Mouse (Mus musculus) thymus, adult 2 months (tissue): ENCODE measurements at regions not wholly inside any gene's neighbourhood (a gene's known extent, or its start where the extent isn't known, plus 50 kb on each side); places are given as distances from the start of the nearest gene placed in this dataset.

Source experiments
- DNase-seq: peaks from one replicate; pipeline ENCODE4 v3.0.0; 2021
- H3K27ac ChIP-seq: fragments of 200-500 bp; 2 replicates; pipeline ENCODE4 v1.5.1; 2012; ENCODE audit warnings: low read length, control low read depth; ENCODE audit not compliant: control insufficient read depth, insufficient read depth
- H3K27me3 ChIP-seq: fragments of 200-500 bp; 2 replicates; pipeline ENCODE4 v1.6.1; 2012; ENCODE audit warnings: mild to moderate bottlenecking, low read length, moderate library complexity, mixed read lengths; ENCODE audit not compliant: control insufficient read depth, insufficient read depth
- H3K36me3 ChIP-seq: fragments of 200-500 bp; 2 replicates; pipeline ENCODE4 v1.6.1; 2012; ENCODE audit warnings: mild to moderate bottlenecking, low read length, moderate library complexity; ENCODE audit not compliant: control insufficient read depth, insufficient read depth
- H3K4me1 ChIP-seq: fragments of 200-500 bp; replicated peaks from 2 replicates; pipeline ENCODE4 v1.6.1; 2012; ENCODE audit warnings: low read length; ENCODE audit not compliant: control insufficient read depth, insufficient read depth
- H3K4me3 ChIP-seq: fragments of 200-500 bp; 2 replicates; pipeline ENCODE4 v1.5.1; 2012; ENCODE audit warnings: mild to moderate bottlenecking, low read length, control low read depth, moderate library complexity; ENCODE audit not compliant: control insufficient read depth, insufficient read depth
- CTCF ChIP-seq: fragments of 200-500 bp; IDR thresholded peaks from 2 replicates; pipeline ENCODE4 v1.5.1; 2012; ENCODE audit warnings: mild to moderate bottlenecking, control low read depth, low read length, moderate library complexity, borderline replicate concordance; ENCODE audit not compliant: control insufficient read depth, poor library complexity, insufficient read depth; ENCODE audit errors: extremely low read depth
- POLR2A ChIP-seq: fragments of 200-500 bp; IDR thresholded peaks from 2 replicates; pipeline ENCODE4 v1.6.1; 2012; ENCODE audit warnings: mild to moderate bottlenecking, low read length, control low read depth, moderate library complexity; ENCODE audit not compliant: control insufficient read depth, poor library complexity, insufficient read depth; ENCODE audit errors: extremely low read depth
- WGBS: fragments of 180-500 bp; shearing (Covaris S2); methylation state at CpG from one replicate; pipeline ENCODE4 v1.1.7; 2018; 5-methylcytosine and 5-hydroxymethylcytosine counted together

DNA sequence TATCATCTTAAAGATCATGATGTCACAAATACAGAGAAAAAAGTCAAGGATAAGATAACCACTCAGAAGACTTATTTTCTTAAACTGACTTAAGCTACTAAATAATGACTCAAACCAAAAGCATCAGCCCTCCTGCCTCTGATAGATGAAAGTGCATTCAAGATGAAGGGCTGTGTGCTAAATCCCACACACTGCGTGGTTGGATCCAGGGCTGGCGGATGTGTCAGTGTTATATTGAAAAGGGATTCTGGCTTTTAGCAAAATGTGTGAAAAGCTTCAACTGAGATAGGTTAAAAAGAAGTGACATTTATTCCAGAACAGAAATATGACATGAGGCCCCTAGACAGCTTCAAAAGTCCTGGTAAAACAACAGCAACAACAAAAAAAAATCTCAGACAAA lies 245.7 kb upstream of the Sphkap start:
- H3K4me1 ChIP-seq, result no peaks in the 10 kb centered on the region
- no peak overlapping the region for H3K4me3 ChIP-seq
- H3K27me3 ChIP-seq, result no peaks in the 10 kb centered on the region
- DNase-seq, result no peak
- no peaks in the 10 kb centered on the region for H3K36me3 ChIP-seq
- whole genome bisulfite sequencing, result 93% methylated on average over 2 of the region's 2 CpGs
- TF ChIP-seq CTCF (no peak), POLR2A (no peak)
- H3K27ac ChIP-seq, result no peak overlapping the region

DNA sequence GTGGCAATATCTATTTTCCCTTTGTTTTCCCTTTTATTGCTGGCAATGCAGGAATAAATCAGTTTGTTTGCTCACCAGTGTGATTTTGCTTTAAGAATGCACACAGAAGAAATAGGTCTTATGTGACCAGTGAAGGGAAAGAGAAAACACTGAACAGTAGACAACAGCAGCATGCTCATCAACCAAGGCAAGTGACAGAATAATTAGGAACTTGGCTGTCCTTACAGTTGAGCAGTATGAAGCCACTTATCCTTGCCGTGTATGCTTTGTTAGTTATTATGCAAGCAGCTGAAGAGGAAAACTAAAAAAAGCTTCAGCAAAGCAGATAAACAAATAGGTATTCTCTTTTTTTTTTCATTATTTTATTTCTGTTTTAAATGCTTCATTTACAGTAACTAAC lies 237.6 kb upstream of the Sphkap start:
- no peak overlapping the region for H3K27ac ChIP-seq
- 91% methylated on average over 1 of the region's 1 CpGs for WGBS
- no peaks in the 10 kb centered on the region for H3K4me1 ChIP-seq
- TF ChIP-seq POLR2A, result no peak
- no peak for TF ChIP-seq CTCF
- no peaks in the 10 kb centered on the region for H3K36me3 ChIP-seq
- H3K4me3 ChIP-seq, result no peak overlapping the region
- no peak for DNase-seq
- H3K27me3 ChIP-seq, result no peaks in the 10 kb centered on the region

DNA sequence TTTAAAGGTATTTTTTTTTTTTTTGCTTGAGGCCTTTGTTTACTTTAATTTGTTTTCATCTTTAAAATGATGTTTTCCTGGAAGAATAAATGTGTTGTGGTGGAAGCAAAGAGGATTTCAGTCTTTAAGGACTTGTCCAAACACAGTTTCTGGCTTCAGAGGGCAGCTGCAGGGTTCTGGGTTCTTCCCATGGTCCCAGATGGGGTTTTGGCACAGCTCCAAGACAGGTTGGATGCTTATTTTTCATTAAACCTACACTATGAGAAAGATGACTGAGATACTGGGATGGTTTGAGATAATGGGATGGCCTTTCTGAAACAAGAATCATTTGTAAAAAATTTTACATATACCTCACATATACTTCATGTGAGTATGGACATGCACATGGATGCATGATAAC lies 234.7 kb upstream of the Sphkap start:
- no peaks in the 10 kb centered on the region for H3K4me1 ChIP-seq
- H3K27me3 ChIP-seq, result no peaks in the 10 kb centered on the region
- H3K4me3 ChIP-seq, result no peak overlapping the region
- no peak overlapping the region for H3K27ac ChIP-seq
- H3K36me3 ChIP-seq, result no peaks in the 10 kb centered on the region
- DNase-seq, result no peak
- no peak for TF ChIP-seq POLR2A
- no peak for TF ChIP-seq CTCF

DNA sequence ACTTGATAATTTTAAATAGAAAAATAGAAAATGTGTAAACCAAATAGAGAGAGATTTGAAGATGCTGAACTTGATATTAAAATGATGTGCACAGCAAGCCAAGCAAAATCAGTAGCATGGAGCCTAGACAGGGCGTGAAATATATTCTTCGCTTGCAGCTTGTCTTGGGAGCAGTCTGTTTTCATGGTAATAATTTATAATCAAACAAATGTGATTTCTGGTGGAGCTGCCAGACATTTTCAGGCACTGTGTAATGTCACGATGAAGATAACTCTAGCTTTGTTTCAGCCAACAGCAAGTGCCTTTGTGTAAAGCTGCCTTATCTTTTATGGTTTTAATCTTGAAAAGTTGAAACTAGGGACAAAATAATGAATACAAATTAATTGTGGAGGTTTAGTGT lies 228.1 kb upstream of the Sphkap start:
- TF ChIP-seq POLR2A, result no peak
- TF ChIP-seq CTCF, result no peak
- no peaks in the 10 kb centered on the region for H3K27me3 ChIP-seq
- H3K36me3 ChIP-seq, result no peaks in the 10 kb centered on the region
- DNase-seq, result no peak
- 88% methylated on average over 3 of the region's 3 CpGs for WGBS
- H3K4me3 ChIP-seq, result no peak overlapping the region
- no peak overlapping the region for H3K27ac ChIP-seq
- no peaks in the 10 kb centered on the region for H3K4me1 ChIP-seq

DNA sequence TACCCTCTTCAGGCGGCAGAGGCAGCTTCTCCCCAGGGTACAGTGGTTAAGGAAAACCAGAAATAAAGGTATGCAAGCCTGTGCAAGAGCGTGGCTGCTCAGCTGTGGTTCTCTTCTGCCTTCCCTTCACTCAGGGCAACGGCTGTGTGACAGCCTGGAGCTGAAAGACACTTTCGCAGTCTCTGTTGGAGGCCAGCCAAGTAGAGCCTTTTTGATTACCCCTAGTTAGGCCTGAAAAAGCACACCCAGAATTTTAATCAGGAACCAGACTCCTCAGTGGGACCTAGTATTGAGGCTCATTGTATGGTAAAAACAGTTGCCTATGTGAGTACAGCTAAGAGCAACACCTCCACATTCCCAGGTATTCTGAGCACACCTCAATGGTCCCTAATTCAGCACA lies 223.8 kb upstream of the Sphkap start:
- WGBS, result 79% methylated on average over 4 of the region's 4 CpGs
- no peak for TF ChIP-seq POLR2A
- TF ChIP-seq CTCF, result no peak
- no peak for DNase-seq
- Histone ChIP-seq H3K4me1 (no peaks in the 10 kb centered on the region), H3K4me3 (no peak overlapping the region), H3K27me3 (no peaks in the 10 kb centered on the region), H3K27ac (no peak overlapping the region), H3K36me3 (no peaks in the 10 kb centered on the region)

DNA sequence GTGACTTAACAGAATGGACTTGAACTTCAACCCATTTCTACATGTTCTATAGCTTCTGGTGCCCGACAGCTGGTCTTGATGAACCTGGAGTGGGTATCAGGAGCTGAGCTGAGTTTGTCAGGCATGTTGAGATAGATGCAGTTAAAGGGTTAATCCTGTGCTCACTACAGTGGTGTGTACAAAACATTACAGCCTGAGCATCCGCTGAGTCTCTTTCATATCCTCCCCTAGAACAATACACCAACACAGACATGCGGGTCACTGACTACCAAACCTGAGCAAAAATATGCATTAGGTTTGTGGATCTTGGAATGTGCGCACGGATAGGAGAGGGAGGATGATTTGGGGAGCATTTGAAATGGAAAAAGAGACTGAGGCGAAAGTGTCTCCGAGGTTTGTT lies 223.4 kb upstream of the Sphkap start:
- DNase-seq, result no peak
- TF ChIP-seq POLR2A (no peak), CTCF (no peak)
- Histone ChIP-seq H3K27ac (no peak overlapping the region), H3K4me1 (no peaks in the 10 kb centered on the region), H3K27me3 (no peaks in the 10 kb centered on the region), H3K36me3 (no peaks in the 10 kb centered on the region), H3K4me3 (no peak overlapping the region)
- WGBS, result 86% methylated on average over 7 of the region's 7 CpGs

DNA sequence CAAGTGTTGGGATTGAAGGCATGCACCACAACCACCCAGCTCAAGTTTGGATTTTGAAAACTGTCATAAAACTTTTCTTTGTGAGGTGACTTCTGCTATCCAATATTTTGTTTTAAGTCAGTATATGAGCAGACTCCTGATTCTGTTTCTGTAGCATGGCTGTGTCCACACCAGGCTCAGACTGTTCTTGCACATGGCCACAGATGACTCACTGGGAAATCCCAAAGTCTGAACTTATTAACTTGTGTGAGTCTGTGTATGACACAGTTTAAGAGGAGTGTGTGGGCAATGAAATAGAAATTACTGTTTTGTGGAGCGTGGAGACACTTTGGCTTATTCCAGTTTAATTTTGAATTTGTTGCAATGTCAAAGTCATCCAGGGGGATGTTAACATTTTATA lies 179.3 kb upstream of the Sphkap start:
- no peak overlapping the region for H3K4me3 ChIP-seq
- H3K36me3 ChIP-seq, result no peaks in the 10 kb centered on the region
- no peak overlapping the region for H3K27ac ChIP-seq
- no peak for DNase-seq
- TF ChIP-seq POLR2A (no peak), CTCF (no peak)
- H3K4me1 ChIP-seq, result no peaks in the 10 kb centered on the region
- WGBS, result 95% methylated on average over 1 of the region's 1 CpGs
- no peaks in the 10 kb centered on the region for H3K27me3 ChIP-seq

DNA sequence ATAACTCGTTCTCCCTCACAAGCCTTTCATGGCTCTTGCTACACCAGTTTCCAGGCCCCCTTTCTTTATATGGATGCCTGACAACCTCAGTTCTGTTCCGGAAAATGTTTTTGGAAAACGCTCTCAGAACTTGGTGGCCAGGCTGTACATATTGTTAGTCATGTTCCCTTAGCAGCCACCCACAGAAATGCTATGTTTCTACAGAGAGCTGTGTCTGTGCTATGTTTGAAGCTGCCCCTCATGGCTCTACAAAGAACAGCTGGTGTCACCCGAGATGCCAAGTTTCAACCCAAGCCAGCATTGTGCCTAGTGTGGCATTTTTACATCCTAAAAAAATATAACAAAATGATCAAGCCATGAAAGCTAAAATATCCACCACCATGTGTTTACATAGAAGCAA lies 175.0 kb upstream of the Sphkap start:
- Histone ChIP-seq H3K27me3 (no peaks in the 10 kb centered on the region), H3K4me1 (no peaks in the 10 kb centered on the region), H3K4me3 (no peak overlapping the region), H3K36me3 (no peaks in the 10 kb centered on the region), H3K27ac (no peak overlapping the region)
- DNase-seq, result no peak
- no peak for TF ChIP-seq POLR2A
- 91% methylated on average over 4 of the region's 4 CpGs for WGBS
